Mouse (Mus musculus) granulocyte monocyte progenitor cell, adult 5-6 weeks (primary cell): ENCODE measurements at regions not wholly inside any gene's neighbourhood (a gene's known extent, or its start where the extent isn't known, plus 50 kb on each side); places are given as distances from the start of the nearest gene placed in this dataset.

Experiments used
- ATAC-seq: replicated peaks from 2 replicates; pipeline ENCODE4 v1.8.0; 2016; ENCODE audit warnings: mild to moderate bottlenecking, moderate TSS enrichment, inconsistent platforms; ENCODE audit not compliant: poor library complexity, severe bottlenecking

DNA sequence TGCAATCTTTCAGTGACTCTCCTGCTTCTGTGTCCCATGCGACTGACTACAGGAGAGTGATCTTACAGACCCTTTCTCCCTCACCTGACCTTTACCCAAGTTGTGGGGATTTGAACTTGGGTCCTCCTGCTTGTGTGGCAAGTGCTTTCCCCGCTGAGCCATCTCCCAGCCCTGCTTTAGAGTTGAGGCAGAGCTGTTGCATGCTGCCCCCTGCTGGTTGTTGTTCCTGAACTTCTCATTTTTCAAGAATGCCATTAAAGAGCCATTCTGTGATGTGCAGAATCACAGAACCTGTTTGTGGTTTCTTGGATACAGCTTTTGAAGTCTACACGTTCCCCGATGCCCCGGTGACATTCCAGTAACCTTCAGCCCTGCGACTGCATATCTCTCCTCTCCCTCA, 70.0 kb upstream of the Mvb12b start:
- 0 out of 2 replicates have a peak, but pooled peaks have one; percentile 42 for ATAC-seq

DNA sequence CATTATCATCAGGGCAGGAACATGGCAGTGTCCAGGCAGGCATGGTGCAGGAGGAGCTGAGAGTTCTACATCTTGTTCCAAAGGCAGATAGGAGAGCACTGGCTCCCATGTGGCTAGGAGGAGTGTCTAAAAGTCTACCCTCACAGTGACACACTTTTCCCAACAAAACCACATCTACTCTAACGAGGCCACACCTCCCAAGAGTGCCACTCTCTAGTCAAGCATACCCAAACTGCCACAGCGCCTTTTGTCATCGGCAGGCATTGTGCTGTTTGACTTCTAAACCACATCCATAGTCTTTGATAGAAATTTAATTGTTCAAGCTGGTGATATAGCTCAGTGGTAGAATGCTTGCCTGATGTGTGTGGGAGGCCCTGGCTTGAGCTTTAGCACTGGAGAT, 56.6 kb upstream of the Mvb12b start:
- no peak for ATAC-seq

DNA sequence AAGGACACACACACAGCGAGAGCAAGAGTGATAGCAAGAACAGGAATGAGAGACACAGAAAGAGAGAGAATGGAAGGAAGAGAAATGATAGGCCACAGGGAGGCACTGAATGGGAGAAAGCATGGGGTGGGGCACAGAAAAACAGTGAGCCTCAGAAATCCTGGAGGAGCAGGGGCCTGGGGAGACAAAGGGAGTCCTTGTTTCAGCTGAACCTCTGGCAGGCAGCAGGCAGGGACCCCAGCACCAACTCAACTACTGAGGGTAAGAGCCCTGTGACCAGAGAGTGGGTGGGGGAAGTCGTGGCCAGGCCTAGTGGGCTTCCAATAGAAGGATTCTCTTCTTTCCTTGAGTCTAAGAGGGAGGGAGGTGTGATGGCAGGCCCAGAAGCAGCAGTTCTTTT, 54.3 kb upstream of the Mvb12b start:
- no peak for ATAC-seq

DNA sequence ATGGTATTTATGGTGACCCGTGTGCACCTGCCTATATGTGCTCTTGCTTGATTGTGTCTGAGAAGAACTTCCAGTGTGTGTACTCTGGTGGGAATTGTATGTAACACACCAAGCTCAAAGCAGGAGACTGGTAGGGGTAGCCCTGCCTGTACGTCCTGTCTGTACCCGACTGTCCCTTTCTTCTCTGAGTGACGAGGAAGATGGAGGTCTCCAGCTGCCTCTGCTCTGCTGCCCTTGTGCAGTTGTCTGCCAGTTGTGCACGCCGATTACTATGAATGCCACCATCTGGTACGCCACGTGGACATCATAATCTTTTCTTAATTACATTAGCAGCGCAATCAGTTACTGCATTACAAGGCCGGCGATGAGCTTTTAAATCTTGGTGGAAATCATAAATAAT, 53.6 kb upstream of the Mvb12b start:
- ATAC-seq = no peak

DNA sequence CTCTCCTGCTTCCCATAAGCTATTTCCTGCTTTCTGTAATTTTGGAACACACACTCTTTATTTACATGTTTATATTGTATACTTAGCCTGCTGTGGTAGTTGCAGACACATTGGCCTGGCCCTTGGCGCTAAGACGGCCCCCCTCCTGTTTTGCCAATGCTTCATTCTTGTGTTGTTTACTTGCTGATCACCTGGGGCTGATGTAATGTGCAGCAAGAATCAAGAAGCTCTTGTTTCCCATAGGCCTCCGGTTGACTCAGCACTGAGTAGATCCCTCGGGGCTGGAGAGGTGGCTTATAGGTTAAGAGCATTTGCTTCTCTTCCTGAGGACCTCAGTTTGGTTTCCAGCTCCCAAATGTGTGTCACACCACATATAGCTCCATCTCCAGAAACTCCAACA, 52.1 kb upstream of the Mvb12b start:
- no peak for ATAC-seq
